In genomic region chr16:38392126-38392894, GRCm38 (mm10) we compare ENCODE assay signal across 10 mouse cellular contexts. TPM values are rescaled to one million over a fixed set of nuclear protein-coding genes. Genes with fewer than 3 reads are reported as not detected.
DNase-seq lines count a peak whose midpoint lies in the region; ATAC-seq lines count a peak whose summit lies in the region.
"Had no signal": no experiment of that assay in that cellular context is flagged by ENCODE, and none has a peak within 500 bp of the region (broad histone marks: within the 10 kb centered on the region; RNA-seq: fewer than 3 reads in every experiment).

No protein-coding gene starts in this region.

- no peaks in the 10 kb centered on the region for H3K9me3 ChIP-seq in heart, embryonic 14.5 days (ENCODE audit: control insufficient read depth, low read length)
- H3K9me3 ChIP-seq in midbrain, embryonic 13.5 days = no peaks in the 10 kb centered on the region

- peak overlapping the region; percentile 3 to 14; a peak in 1 of 4 replicates for H3K4me3 ChIP-seq in heart, embryonic 14.5 days (ENCODE audit: control insufficient read depth in 1 of 2, insufficient read depth in 1 of 2, low read depth in 1 of 2, low read length in 2 of 2)
- H3K4me3 ChIP-seq in midbrain, embryonic 13.5 days (replicated peaks) = no peak overlapping the region

- H3K4me1 ChIP-seq in heart, embryonic 14.5 days (ENCODE audit: control insufficient read depth in 2 of 2, insufficient read depth in 2 of 2, low read length in 2 of 2) = peaks cover 14 to 15% of the 10 kb centered on the region in 2 experiments
- no peaks in the 10 kb centered on the region for H3K4me1 ChIP-seq in midbrain, embryonic 13.5 days (replicated peaks)

- 61% methylated on average over 23 of the region's 23 CpGs for WGBS in heart, embryonic 14.5 days
- WGBS in midbrain, embryonic 13.5 days = 85% methylated on average over 23 of the region's 23 CpGs

- no peaks in the 10 kb centered on the region for H3K36me3 ChIP-seq in heart, embryonic 14.5 days (ENCODE audit: control insufficient read depth, insufficient read depth, low read length)
- H3K36me3 ChIP-seq in midbrain, embryonic 13.5 days = no peaks in the 10 kb centered on the region

- peak; percentile 43 for DNase-seq in R1 (ENCODE audit: low read depth, low spot score)
- peak; percentile 80 for DNase-seq in brain, adult 2 months (ENCODE audit: low read depth, low spot score)
- peak; percentile 49 to 69 for DNase-seq in kidney, postnatal 4 days

- ATAC-seq in heart, embryonic 14.5 days (ENCODE audit: insufficient number of reproducible peaks, insufficient read depth, low FRiP score, low read depth) = peak; percentile 51
- ATAC-seq in midbrain, embryonic 13.5 days = no peak
- no peak for ATAC-seq in inflammation-experienced regulatory T-cells, adult 6 months
- ATAC-seq in megakaryocyte, adult 5-6 weeks (ENCODE audit: poor library complexity, severe bottlenecking) = no peak
- ATAC-seq: forebrain, embryonic 16.5 days; Patski had no signal

- peak overlapping the region; percentile 10 to 71; a peak in 3 of 4 replicates for H3K27ac ChIP-seq in heart, embryonic 14.5 days (replicated peaks in 1 of 2; ENCODE audit: control insufficient read depth in 1 of 2, insufficient read depth in 1 of 2, low read depth in 2 of 2, low read length in 2 of 2)
- H3K27ac ChIP-seq in midbrain, embryonic 13.5 days = no peak overlapping the region

- peak overlapping the region; percentile 56 for H3K4me2 ChIP-seq in heart, embryonic 14.5 days (ENCODE audit: low read length)
- no peak overlapping the region for H3K4me2 ChIP-seq in midbrain, embryonic 13.5 days (replicated peaks)

- H3K9ac ChIP-seq in heart, embryonic 14.5 days (ENCODE audit: low read length) = no peak overlapping the region
- H3K9ac ChIP-seq in midbrain, embryonic 13.5 days (replicated peaks) = no peak overlapping the region

- H3K27me3 ChIP-seq in heart, embryonic 14.5 days (ENCODE audit: control insufficient read depth, insufficient read depth, low read length) = no peaks in the 10 kb centered on the region
- H3K27me3 ChIP-seq in midbrain, embryonic 13.5 days = no peaks in the 10 kb centered on the region
- H3K27me3 ChIP-seq: Patski had no signal

RNA-seq across cellular contexts. Expression of gene Popdc2, which starts 30.3 kb away (rescaled TPM):
- polyA plus RNA-seq in heart, embryonic 14.5 days (2014; fragmentation: Nextera tagmentation; extraction: Ambion mirVana) = 364 and 390 TPM in 2 replicates
- 0.26 and 0.51 TPM in 2 replicates for polyA plus RNA-seq in midbrain, embryonic 13.5 days (2015; fragmentation: Nextera tagmentation; extraction: Ambion mirVana)
- 10 to 100 TPM in 1 of 3 experiments, 1 to 10 TPM in 1, under 1 TPM in 1; 0.95 to 10.3 (median 2.3) TPM for polyA plus RNA-seq in inflammation-experienced regulatory T-cells, adult 6 months (2017; shearing (Covaris generic))
- 0.38 and 3.9 TPM in 2 replicates for total RNA-seq in megakaryocyte, adult 5-6 weeks (2015)
- total RNA-seq in megakaryocyte, adult 5-6 weeks (2017) = 1.8 TPM in 1 of 2 replicates, not detected in the other

RNA-seq across cellular contexts. Expression of gene Pla1a, which starts 40.6 kb away (rescaled TPM):
- 1.3 and 1.8 TPM in 2 replicates for polyA plus RNA-seq in heart, embryonic 14.5 days (2014; fragmentation: Nextera tagmentation; extraction: Ambion mirVana)
- 0.26 and 0.55 TPM in 2 replicates for polyA plus RNA-seq in midbrain, embryonic 13.5 days (2015; fragmentation: Nextera tagmentation; extraction: Ambion mirVana)
- under 1 TPM in 1 of 3 experiments, not detected in 2; 0.30 TPM for polyA plus RNA-seq in inflammation-experienced regulatory T-cells, adult 6 months (2017; shearing (Covaris generic))
- 0.38 TPM in 1 of 2 replicates, not detected in the other for total RNA-seq in megakaryocyte, adult 5-6 weeks (2015)
- not detected in 2 replicates for total RNA-seq in megakaryocyte, adult 5-6 weeks (2017)

RNA-seq across cellular contexts. Expression of gene Gm21987, which starts 45.5 kb away (rescaled TPM):
- polyA plus RNA-seq in heart, embryonic 14.5 days (2014; fragmentation: Nextera tagmentation; extraction: Ambion mirVana) = 4.4 and 4.9 TPM in 2 replicates
- polyA plus RNA-seq in midbrain, embryonic 13.5 days (2015; fragmentation: Nextera tagmentation; extraction: Ambion mirVana) = not detected in 2 replicates
- polyA plus RNA-seq in inflammation-experienced regulatory T-cells, adult 6 months (2017; shearing (Covaris generic)) = not detected
- not detected in 2 replicates for total RNA-seq in megakaryocyte, adult 5-6 weeks (2015)
- not detected in 2 replicates for total RNA-seq in megakaryocyte, adult 5-6 weeks (2017)
- total RNA-seq: left cerebral cortex, postnatal 36 days had no signal
- polyA plus RNA-seq: forebrain, embryonic 16.5 days; Patski had no signal

RNA-seq across cellular contexts. Expression of gene Cox17, which starts 45.5 kb away (rescaled TPM):
- 337 TPM in 2 replicates for polyA plus RNA-seq in heart, embryonic 14.5 days (2014; fragmentation: Nextera tagmentation; extraction: Ambion mirVana)
- 105 and 108 TPM in 2 replicates for polyA plus RNA-seq in midbrain, embryonic 13.5 days (2015; fragmentation: Nextera tagmentation; extraction: Ambion mirVana)
- polyA plus RNA-seq in inflammation-experienced regulatory T-cells, adult 6 months (2017; shearing (Covaris generic)) = 100 to 1,000 TPM; 213 to 395 (median 300) TPM
- 89.3 and 106 TPM in 2 replicates for total RNA-seq in megakaryocyte, adult 5-6 weeks (2015)
- total RNA-seq in megakaryocyte, adult 5-6 weeks (2017) = 210 and 268 TPM in 2 replicates

RNA-seq across cellular contexts. Expression of gene Maats1, which starts 50.4 kb away (rescaled TPM):
- polyA plus RNA-seq in heart, embryonic 14.5 days (2014; fragmentation: Nextera tagmentation; extraction: Ambion mirVana) = 0.15 TPM in 1 of 2 replicates, not detected in the other
- polyA plus RNA-seq in midbrain, embryonic 13.5 days (2015; fragmentation: Nextera tagmentation; extraction: Ambion mirVana) = 0.88 and 0.98 TPM in 2 replicates
- polyA plus RNA-seq in inflammation-experienced regulatory T-cells, adult 6 months (2017; shearing (Covaris generic)) = under 1 TPM in 1 of 3 experiments, not detected in 2; 0.19 TPM
- total RNA-seq in megakaryocyte, adult 5-6 weeks (2015) = not detected in 2 replicates
- not detected in 2 replicates for total RNA-seq in megakaryocyte, adult 5-6 weeks (2017)

Comparison
In these comparisons a context has a peak if more than half of its experiments do, and no peak if none do; other contexts are left out.
1. RNA of gene Popdc2, which starts 30.3 kb away (polyA plus RNA-seq): 364 to 390 TPM in heart, embryonic 14.5 days; 0.95 to 10.3 TPM in inflammation-experienced regulatory T-cells, adult 6 months and 0.26 to 0.51 TPM in midbrain, embryonic 13.5 days; every median in the first group is over 10 times any median in the second.
2. Peak in every context shown above with its lines, with median percentiles within 50 percentile points of each other: DNase-seq.